Mouse (Mus musculus): ENCODE measurements around the gene Htra3.

DNA sequence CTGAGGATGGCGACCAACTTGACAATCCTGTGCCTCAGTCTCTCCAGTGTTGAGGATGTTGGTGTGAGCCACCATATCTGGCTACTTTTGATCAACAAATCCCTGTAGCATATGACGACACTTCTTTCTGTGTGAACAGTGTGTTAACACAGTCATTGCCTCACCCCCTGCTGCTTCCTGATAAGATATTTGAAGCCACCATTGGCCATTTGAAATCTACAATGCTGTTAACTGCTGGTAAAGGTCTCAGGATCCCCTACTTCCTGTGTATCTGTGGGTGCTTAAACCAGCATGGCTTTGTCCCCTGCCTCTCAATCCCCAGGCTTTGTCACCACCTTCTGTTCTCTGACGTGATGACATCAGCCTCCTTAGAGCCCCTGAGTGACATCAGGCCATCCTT is 5.5 kb upstream of the Htra3 start:
- TF ChIP-seq CHD1 (IDR thresholded peaks at IDR 0.05; ENCODE audit: low read depth, low read length) (no peak), UBTF (IDR thresholded peaks at IDR 0.05; ENCODE audit: borderline replicate concordance, insufficient read depth, low read depth, low read length) (no peak), NELFE (IDR thresholded peaks at IDR 0.05; ENCODE audit: low read depth, low read length) (no peak), ZNF384 (IDR thresholded peaks at IDR 0.05; ENCODE audit: low read depth, low read length) (no peak), EP300 (IDR thresholded peaks at IDR 0.05; ENCODE audit: low read depth in 1 of 2, low read length in 2 of 2) (no peak), MAX (IDR thresholded peaks at IDR 0.05; ENCODE audit: low read length) (no peak), CTCF (IDR thresholded peaks at IDR 0.05 in 2 of 3, conservative IDR thresholded peaks at IDR 0.05 in 1 of 3; ENCODE audit: control insufficient read depth in 1 of 3, insufficient read depth in 1 of 3, low read depth in 2 of 3, low read length in 3 of 3, poor library complexity in 1 of 3, severe bottlenecking in 1 of 3) (no peak), TCF12 (IDR thresholded peaks at IDR 0.05; ENCODE audit: low read depth, low read length) (no peak)

Measured in MEL (cell line).